Mouse (Mus musculus): ENCODE results near the gene Hspb9.

Gene Hspb9

GRCm38 (mm10) chr11:100705095-100705747, 8.4 kb upstream of the Hspb9 start:
- DNase-seq (ENCODE audit: low spot score in 2 of 2): no peak

GRCm38 (mm10) chr11:100709201-100709810, 4.3 kb upstream of the Hspb9 start:
- no peak for DNase-seq (ENCODE audit: low spot score in 2 of 2)

DNA sequence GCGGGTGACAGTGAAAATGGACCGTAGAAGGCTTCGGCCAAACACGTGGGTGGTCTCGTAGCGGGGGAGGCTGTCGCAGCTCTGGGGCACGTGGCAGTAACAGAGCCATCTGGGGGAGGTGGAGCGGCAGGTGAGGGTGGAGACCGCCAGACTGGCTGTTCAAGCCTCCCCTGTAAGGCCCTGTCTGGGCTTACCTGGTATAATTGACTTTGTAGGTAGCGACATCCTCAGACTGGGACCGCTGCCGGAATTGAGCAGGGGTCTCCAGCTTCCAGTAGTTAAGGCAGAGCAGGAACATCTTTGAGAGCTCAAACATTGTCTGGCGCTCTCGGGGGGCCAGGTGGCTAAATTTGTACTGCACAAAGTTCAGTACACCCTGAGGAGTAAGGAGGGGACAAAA, 3.1 kb upstream of the Hspb9 start:
- DNase-seq (ENCODE audit: low spot score in 2 of 2): no peak

GRCm38 (mm10) chr11:100710977-100711376, 2.7 kb upstream of the Hspb9 start:
- no peak for DNase-seq (ENCODE audit: low spot score in 2 of 2)

DNA sequence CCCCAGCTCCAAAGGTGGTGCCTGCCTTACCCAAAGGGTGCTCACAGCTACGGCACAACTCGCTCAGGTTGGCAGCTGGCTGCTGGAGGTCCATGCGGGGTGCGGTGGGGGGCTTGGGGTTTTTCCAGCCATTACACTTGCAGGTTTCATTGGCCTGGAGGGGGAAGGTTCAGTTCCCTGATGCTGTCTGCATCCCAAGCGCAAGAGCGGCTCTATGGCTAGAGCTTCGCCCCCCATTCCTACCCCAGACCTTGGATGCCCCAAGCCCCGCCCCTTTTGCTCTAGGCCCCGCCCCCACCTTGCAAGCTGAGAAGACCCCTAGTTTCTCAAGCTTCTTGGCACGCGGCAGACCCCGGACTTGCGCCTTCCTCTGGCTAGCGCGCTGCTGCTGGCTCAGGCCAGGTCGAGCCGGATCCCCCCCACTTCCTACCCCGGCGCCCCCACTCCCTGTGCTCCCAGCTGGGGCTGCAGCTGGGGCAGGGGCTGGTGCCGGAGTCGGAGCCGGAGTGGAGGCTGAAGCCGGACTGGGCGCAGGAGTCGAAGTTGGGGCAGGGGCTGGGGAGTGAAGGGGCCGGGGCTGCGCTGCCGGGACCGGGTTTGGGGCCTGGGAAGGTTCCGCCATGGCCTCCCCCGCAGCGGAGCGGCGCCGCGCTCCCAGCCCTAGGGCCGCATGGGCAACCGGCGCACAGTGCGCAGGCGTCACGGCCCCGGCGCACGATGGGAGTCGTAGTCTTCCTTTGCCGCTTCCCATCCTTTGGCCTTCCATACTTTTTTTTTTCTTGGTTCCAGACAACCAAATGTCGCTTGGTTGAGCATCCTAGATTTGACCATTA, 1.7 kb upstream of the Hspb9 start, which contains the start of gene Kat2a:
Kat2a (minus strand) TSS at position 683 of the 833 bp plus-strand sequence.
- peak; percentile 70 to 86 for DNase-seq (ENCODE audit: low spot score in 2 of 2)

- DNase-seq (ENCODE audit: low spot score in 2 of 2): no peak
Observed at GRCm38 (mm10) chr11:100713174-100713573, 476 bp upstream of the Hspb9 start.

- peak; percentile 55 to 84 for DNase-seq (ENCODE audit: low spot score in 2 of 2)
Observed at GRCm38 (mm10) chr11:100714534-100714915, 875 bp downstream of the Hspb9 start.

GRCm38 (mm10) chr11:100714948-100715347, 1.3 kb downstream of the Hspb9 start:
- DNase-seq (ENCODE audit: low spot score in 2 of 2): no peak

GRCm38 (mm10) chr11:100716649-100717048, 3.0 kb downstream of the Hspb9 start:
- DNase-seq (ENCODE audit: low spot score in 2 of 2): no peak

DNA sequence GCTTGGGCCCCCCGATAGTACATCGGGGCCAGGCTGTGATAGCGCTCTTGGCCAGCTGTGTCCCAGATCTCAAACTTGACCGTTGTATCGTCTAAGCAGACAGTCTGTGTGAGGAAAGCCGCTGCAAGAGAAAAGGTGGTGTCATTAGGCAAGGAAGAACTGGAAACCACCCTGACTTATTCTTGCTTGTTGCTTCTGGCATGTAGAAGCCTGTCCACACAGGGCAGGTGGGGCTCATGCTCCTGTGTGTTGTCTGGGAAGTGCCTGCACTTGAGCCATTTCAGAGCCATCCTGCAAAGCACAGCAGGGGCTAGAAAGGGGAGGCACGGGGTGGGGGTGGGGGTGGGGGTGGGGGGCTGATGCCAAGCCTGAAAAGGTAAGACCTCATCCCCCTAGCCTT, 4.8 kb downstream of the Hspb9 start:
- DNase-seq (ENCODE audit: low spot score in 2 of 2): no peak

DNA sequence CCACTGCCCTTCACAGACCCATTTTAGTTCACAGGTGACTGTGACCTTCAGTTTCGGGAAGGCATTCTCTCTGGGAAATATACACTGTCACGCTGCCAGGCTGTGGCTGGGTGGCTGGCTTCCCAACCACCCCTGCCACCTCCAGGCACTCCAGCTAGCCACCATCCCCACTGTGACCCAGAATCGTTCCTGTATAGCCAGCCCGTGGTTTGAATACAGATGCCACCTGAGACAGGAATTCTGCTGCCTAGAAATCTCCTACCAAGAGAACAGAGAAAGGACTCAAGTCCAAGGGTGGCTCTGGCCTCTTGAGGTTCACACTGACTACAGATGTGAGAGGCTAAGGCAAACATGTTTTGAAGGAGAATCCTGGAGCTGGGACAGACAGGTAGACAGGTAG, 5.2 kb downstream of the Hspb9 start:
- no peak for DNase-seq (ENCODE audit: low spot score in 2 of 2)

GRCm38 (mm10) chr11:100719312-100719711, 5.7 kb downstream of the Hspb9 start:
- DNase-seq (ENCODE audit: low spot score in 2 of 2): no peak

DNA sequence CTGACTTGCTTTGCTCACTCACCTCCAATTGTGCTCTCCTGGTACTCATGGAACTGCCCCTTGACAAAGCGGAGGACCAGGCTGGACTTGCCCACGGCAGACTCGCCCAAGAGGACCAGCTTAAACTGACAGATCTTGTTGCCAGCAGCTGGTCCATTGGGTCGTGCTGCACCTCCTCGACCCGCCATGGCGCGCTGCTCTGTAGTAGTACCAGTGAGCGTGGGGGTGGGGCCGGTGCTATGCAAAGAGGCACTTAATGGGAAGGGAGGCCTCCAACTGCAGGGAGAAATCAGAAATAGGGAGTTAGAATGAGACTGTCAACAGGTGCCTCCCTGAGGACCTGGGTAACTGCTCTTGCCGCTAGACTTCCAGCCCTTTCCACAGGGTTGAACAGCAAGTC, 6.2 kb downstream of the Hspb9 start:
- DNase-seq (ENCODE audit: low spot score in 2 of 2): no peak

DNA sequence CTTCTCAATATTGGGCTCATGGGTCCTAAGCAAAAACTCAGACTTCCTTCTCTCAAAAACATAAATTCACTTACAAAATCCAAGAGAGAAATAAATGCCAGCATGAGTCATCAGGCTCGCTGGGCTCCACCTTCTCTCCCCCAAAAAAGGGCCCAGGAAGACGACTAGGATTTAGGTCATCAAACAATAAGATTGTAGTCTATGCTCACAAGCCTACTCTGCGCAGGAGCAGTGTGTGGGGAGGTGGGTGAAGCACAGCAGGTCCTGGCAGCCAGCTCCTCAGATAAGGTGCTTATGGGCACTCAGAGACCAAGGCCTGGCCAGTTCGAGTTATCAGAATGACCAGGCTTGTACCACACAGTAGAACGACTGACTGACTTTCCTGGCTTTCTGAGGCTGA, 6.7 kb downstream of the Hspb9 start:
- DNase-seq (ENCODE audit: low spot score in 2 of 2): no peak

DNA sequence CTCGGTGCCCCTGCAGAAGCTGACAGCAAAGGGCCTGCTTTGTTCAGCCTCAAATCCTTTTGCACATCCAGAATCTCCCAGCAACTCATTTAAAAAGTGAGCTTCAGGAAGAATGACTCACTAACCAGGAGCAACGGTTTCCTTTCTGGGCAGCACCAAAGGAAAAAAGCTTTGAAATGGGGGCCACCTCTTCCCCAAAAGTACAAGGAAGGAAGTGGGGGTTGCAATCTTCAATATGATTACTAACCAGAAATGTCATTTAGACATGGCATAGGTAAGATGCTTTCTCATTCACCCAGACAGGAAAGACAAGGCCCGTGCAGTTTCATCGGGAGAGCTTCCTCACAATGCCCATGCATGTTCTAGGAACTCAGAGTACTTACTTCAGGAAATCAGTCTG, 7.6 kb downstream of the Hspb9 start:
- DNase-seq (ENCODE audit: low spot score in 2 of 2): no peak

- DNase-seq (ENCODE audit: low spot score in 2 of 2): no peak
Observed at GRCm38 (mm10) chr11:100721776-100722492, 8.3 kb downstream of the Hspb9 start.

DNA sequence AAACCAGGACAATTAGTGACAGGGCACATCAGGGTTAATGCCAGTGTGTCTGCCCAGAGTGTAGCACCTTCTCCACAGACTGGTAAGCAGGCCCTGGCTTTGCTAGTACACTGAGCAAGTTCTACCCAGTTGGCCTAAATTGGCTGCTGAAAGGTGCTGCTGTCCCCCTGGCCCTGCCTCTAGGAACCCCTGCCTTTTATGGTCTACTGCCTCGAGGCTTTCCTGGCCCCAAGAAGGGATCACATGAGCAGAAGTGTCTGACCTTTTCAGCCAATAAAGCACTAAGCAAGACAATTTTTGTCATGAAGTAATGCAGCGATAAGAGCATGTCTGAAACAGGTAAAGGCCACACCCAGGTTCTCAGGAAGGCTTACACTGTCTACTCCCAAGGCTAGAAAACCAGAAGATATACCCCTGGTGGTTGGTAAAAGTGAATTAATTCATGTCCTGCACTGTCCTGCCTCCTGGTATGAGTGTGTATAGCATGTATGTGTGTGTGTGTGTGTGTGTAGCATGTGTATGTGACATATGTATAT, 8.9 kb downstream of the Hspb9 start:
- DNase-seq (ENCODE audit: low spot score in 2 of 2): no peak

GRCm38 (mm10) chr11:100724919-100725512, 11.4 kb downstream of the Hspb9 start:
- DNase-seq (ENCODE audit: low spot score in 2 of 2): no peak

DNA sequence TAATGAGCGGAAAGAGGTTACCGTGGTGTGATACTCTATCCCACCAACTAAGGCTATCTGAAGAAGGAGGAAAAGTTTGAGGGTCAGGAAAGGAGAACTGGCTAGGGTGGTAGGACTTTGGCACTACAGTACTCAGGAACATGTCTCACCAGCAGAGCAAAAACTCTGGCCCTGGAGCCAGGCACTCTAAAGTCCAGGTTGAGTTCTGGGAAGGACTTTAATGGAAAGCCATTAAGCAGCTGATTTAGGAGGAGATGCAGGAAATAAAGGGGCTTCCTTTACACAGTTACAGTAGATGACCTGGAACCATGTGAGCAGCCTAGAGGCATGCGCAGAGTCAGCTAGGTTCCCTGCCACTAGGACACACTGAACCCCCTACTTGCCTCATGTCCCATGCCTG, 13.6 kb downstream of the Hspb9 start:
- DNase-seq (ENCODE audit: low spot score in 2 of 2): no peak

GRCm38 (mm10) chr11:100728601-100729000, 15.0 kb downstream of the Hspb9 start:
- DNase-seq (ENCODE audit: low spot score in 2 of 2): no peak

- no peak for DNase-seq (ENCODE audit: low spot score in 2 of 2)
Observed at GRCm38 (mm10) chr11:100729976-100730375, 16.3 kb downstream of the Hspb9 start.

All from cerebellum, postnatal 4 days (tissue).